Mouse (Mus musculus): ENCODE measurements at regions not wholly inside any gene's neighbourhood (a gene's known extent, or its start where the extent isn't known, plus 50 kb on each side); places are given as distances from the start of the nearest gene placed in this dataset.

GRCm38 (mm10) chr9:102442198-102442842 is 63.2 kb upstream of the Ky start:
- no peak for TF ChIP-seq ETS1 (conservative IDR thresholded peaks at IDR 0.05; ENCODE audit: low read depth, low read length)
- no peak for TF ChIP-seq CHD2 (IDR thresholded peaks at IDR 0.05; ENCODE audit: low read length)
- no peak for TF ChIP-seq ZNF384 (IDR thresholded peaks at IDR 0.05; ENCODE audit: low read depth, low read length)
- no peak for TF ChIP-seq NELFE (IDR thresholded peaks at IDR 0.05; ENCODE audit: low read depth, low read length)
- TF ChIP-seq ZMIZ1 (IDR thresholded peaks at IDR 0.05; ENCODE audit: low read depth, low read length), result no peak
- TF ChIP-seq E2F4 (IDR thresholded peaks at IDR 0.05; ENCODE audit: insufficient replicate concordance, low read depth, low read length), result no peak
- no peak for TF ChIP-seq RCOR1 (conservative IDR thresholded peaks at IDR 0.05; ENCODE audit: low read depth, low read length)
- TF ChIP-seq USF1 (IDR thresholded peaks at IDR 0.05; ENCODE audit: low read depth, low read length), result no peak
- no peak for TF ChIP-seq MEF2A (IDR thresholded peaks at IDR 0.05; ENCODE audit: borderline replicate concordance, low read depth, low read length)
- TF ChIP-seq EP300 (IDR thresholded peaks at IDR 0.05; ENCODE audit: low read length), result no peak
- TF ChIP-seq POLR2AphosphoS2 (IDR thresholded peaks at IDR 0.05; ENCODE audit: low read depth, low read length), result no peak
- no peak for TF ChIP-seq JUND (conservative IDR thresholded peaks at IDR 0.05; ENCODE audit: low read depth, low read length)
- TF ChIP-seq SIN3A (IDR thresholded peaks at IDR 0.05; ENCODE audit: low read length), result no peak
- TF ChIP-seq MAX (IDR thresholded peaks at IDR 0.05; ENCODE audit: low read length), result no peak
- no peak overlapping the region for H3K27ac ChIP-seq (ENCODE audit: insufficient read depth, low read depth)
- no peaks in the 10 kb centered on the region for H3K36me3 ChIP-seq (replicated peaks in 1 of 2; ENCODE audit: control insufficient read depth in 1 of 2, insufficient read depth in 1 of 2, low read length in 1 of 2)
- in situ Hi-C loops (cut with MboI; ENCODE audit: low pct_ligation_motif_present, low pct_unique_long_range_greater_than_20kb, low sequenced_read_pairs) (no loop called here), dilution Hi-C loops (cut with MboI; ENCODE audit: extremely low pct_ligation_motif_present, extremely low pct_unique_long_range_greater_than_20kb, low sequenced_read_pairs) (no loop called here)
- H3K9ac ChIP-seq (ENCODE audit: insufficient read depth, low read depth), result no peak overlapping the region
- peaks cover 66% of the 10 kb centered on the region for H3K9me3 ChIP-seq (replicated peaks; ENCODE audit: low read length)
- H3K79me2 ChIP-seq (replicated peaks; ENCODE audit: control insufficient read depth, extremely low read depth, insufficient read depth, poor library complexity, severe bottlenecking), result no peaks in the 10 kb centered on the region
- no peak overlapping the region for H3K4me2 ChIP-seq (ENCODE audit: insufficient read depth, low read depth, poor library complexity, severe bottlenecking)
- no peak overlapping the region for H3K4me3 ChIP-seq (replicated peaks in 1 of 3; ENCODE audit: low read depth in 2 of 3, low read length in 2 of 3, poor library complexity in 1 of 3)
- DNase-seq (ENCODE audit: extremely low read depth), result no peak
- H3K27me3 ChIP-seq (replicated peaks), result no peaks in the 10 kb centered on the region
- no peaks in the 10 kb centered on the region for H3K4me1 ChIP-seq (ENCODE audit: control insufficient read depth in 1 of 2, insufficient read depth in 2 of 2)

GRCm38 (mm10) chr9:102437641-102438040 is 67.9 kb upstream of the Ky start:
- no peak for DNase-seq (ENCODE audit: extremely low read depth)
- H3K27ac ChIP-seq (ENCODE audit: insufficient read depth, low read depth), result no peak overlapping the region
- no peak for TF ChIP-seq NRF1 (IDR thresholded peaks at IDR 0.05; ENCODE audit: low read depth, low read length)
- TF ChIP-seq JUN (IDR thresholded peaks at IDR 0.05; ENCODE audit: insufficient read depth, low read depth, low read length), result no peak
- TF ChIP-seq MXI1 (IDR thresholded peaks at IDR 0.05; ENCODE audit: low read depth, low read length), result no peak
- TF ChIP-seq UBTF (IDR thresholded peaks at IDR 0.05; ENCODE audit: low read depth, low read length), result no peak
- no peak for TF ChIP-seq USF2 (conservative IDR thresholded peaks at IDR 0.05; ENCODE audit: low read depth, low read length)
- no peak for TF ChIP-seq SMC3 (IDR thresholded peaks at IDR 0.05; ENCODE audit: low read depth, low read length)
- no peak for TF ChIP-seq CHD2 (IDR thresholded peaks at IDR 0.05; ENCODE audit: low read length)
- TF ChIP-seq MYC (IDR thresholded peaks at IDR 0.05; ENCODE audit: low read depth, low read length), result no peak
- no peak for TF ChIP-seq TCF12 (IDR thresholded peaks at IDR 0.05; ENCODE audit: low read depth, low read length)
- TF ChIP-seq ZNF384 (IDR thresholded peaks at IDR 0.05; ENCODE audit: low read depth, low read length), result no peak
- TF ChIP-seq E2F4 (IDR thresholded peaks at IDR 0.05; ENCODE audit: insufficient replicate concordance, low read depth, low read length), result no peak
- H3K4me3 ChIP-seq (replicated peaks in 1 of 3; ENCODE audit: low read depth in 2 of 3, low read length in 2 of 3, poor library complexity in 1 of 3), result no peak overlapping the region
- no peaks in the 10 kb centered on the region for H3K79me2 ChIP-seq (replicated peaks; ENCODE audit: control insufficient read depth, extremely low read depth, insufficient read depth, poor library complexity, severe bottlenecking)
- H3K36me3 ChIP-seq (replicated peaks in 1 of 2; ENCODE audit: control insufficient read depth in 1 of 2, insufficient read depth in 1 of 2, low read length in 1 of 2), result no peaks in the 10 kb centered on the region
- no peaks in the 10 kb centered on the region for H3K27me3 ChIP-seq (replicated peaks)
- H3K9me3 ChIP-seq (replicated peaks; ENCODE audit: low read length), result peaks cover 66% of the 10 kb centered on the region
- H3K9ac ChIP-seq (ENCODE audit: insufficient read depth, low read depth), result no peak overlapping the region
- dilution Hi-C loops (cut with MboI; ENCODE audit: extremely low pct_ligation_motif_present, extremely low pct_unique_long_range_greater_than_20kb, low sequenced_read_pairs), result no loop called here
- in situ Hi-C loops (cut with MboI; ENCODE audit: low pct_ligation_motif_present, low pct_unique_long_range_greater_than_20kb, low sequenced_read_pairs), result no loop called here
- H3K4me1 ChIP-seq (ENCODE audit: control insufficient read depth in 1 of 2, insufficient read depth in 2 of 2), result no peaks in the 10 kb centered on the region
- H3K4me2 ChIP-seq (ENCODE audit: insufficient read depth, low read depth, poor library complexity, severe bottlenecking), result no peak overlapping the region
